Mouse (Mus musculus) ovary, postnatal 36 days (tissue): ENCODE results near the gene Asb4.

Experiments used
- DNase-seq: peaks from one replicate; pipeline ENCODE4 v3.0.0; 2022; ENCODE audit warnings: low spot score, mixed read lengths

Gene Asb4

DNA sequence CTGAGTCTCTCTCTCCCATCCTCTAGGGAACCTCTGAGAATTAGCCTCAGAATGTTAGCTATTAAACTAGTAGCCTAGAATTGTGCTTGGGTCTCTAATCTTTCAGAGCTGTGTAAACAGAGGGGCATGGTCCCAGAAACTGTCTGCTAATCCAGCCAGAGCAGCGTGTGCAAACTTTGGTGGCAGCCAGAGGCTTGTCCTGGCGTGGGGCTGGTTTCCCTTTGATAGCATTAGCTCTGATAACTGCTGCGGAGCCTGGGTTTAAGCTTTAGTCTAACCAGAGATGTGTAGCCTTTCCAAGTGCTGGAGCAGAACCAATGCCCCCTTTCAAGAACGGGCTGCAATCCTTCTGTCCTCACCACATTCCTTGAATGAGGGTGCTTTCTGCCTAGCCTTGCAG, 11.8 kb downstream of the Asb4 start:
- DNase-seq, result no peak

DNA sequence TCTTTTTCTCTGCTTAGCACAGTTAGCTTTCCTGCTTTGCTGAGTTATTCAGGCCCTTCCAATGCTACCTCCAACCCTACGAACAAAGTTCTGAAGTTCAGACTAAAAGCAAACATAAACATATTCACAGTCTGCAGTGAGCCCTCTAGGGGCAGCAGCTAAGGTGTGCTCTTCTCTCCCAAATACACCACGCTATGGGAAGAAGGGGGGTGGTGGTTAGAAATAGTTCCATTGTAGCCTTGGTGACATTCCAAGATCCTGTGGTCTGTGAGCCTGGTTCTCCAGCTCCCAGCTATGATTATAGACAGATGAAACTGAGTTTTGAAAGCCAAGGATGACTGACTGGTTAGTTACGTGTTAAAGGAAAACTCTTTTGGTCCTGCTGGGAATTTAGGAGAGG, 13.6 kb downstream of the Asb4 start:
- no peak for DNase-seq

DNA sequence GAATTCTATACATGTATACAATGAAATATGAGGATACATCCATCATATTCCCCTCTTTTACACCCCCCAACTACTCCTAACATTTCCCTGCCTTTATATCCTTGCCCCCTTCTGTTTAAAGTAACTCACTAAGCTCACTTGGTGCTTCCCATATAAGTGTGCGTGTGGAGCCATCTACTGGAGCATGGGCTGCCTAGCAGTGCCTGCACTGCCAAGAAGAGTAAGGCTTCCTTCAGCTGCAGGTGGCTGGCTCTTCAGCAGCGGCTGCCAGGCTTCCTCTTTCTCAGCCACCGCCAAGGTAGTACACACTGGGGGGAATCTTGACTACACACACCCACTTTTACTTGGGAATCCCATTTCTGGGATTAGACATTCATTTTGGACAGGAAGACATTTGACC, 18.2 kb downstream of the Asb4 start:
- peak; percentile 61 for DNase-seq

DNA sequence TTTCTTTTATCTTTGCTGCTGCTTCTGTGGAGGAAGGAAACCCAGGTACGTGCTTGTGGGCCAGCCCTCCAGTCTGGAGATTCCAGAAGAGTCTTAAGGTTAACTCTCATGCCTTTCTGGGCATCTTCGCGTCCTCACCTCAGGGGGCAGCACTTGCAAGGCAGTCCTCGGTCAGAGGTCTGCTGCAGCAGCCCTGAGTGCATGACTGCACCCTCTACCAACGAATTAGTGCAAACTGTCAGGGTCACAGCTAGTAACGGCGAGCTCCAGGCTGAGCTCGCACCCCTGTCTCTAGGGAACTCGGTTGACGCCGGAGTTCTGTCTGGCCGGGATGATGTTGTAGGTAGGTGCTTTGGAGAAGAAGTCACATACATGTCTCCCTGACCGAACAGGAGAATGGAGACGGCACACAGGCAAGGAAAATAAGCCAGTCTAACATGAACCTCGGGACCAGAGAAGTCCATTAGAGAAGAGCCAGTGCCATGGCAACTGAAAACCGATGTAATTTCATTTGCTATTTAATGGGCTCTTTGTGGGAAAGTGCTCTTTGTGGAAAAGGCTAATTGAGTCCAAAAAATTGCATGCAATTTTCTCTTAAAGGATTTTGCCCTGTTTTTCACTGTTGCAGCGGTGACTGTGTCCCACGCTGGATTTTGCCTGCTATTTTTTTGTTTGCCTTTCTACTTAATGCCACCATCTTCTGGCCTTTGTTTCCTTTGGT, 20.1 kb downstream of the Asb4 start:
- DNase-seq, result no peak

DNA sequence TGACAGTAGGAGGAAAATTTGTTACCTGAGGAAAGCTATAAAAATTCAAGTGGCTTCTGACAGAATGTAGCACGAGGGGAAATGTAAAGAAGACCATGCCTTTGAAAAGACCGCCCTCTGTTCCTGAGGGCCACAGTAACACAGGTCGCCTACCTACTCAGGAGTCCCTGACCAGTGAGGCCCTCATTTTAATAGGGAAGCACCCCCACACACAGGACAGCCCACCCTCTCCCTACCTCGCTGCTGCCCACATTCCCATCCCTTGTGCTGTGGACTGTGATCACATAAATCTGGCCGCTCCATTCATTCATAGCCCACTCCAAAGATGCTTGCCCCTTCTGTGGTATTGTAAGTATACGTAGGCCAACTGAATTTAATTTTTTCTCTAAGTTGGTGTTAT, 20.8 kb downstream of the Asb4 start:
- no peak for DNase-seq

DNA sequence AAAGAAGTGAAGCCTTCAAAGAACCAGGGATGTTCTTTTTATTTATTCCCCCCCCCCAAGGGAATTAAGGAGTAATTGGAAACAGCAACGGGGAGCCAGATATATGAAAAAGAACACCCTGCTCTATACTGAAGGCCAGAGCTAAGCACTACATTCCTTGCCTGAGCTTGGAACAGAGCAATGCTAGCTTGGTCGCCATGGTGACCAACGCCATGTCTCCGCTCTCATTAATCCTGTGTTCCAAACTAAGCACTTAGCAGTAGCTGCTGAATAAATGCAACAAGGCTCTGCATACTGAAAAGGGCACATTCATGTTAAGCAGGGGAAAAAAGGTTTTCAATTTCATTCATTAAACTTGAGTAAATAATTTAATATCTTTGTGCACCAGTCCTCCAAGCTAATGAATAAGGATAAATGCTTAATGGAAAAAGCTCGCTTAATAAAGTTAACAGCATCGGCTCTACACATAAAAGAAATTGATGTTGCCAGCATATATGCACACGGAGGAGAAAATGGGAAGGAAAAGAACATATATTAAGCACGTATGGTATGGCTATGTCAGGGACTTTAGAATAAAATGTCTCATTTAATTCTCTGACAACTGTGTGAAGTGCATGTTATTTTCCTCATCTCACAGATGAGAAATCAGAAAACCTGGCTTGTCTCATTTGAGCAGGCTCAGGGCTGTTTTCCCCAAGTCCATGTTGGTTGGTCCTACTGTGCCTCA, 25.4 kb downstream of the Asb4 start:
- peak; percentile 11 for DNase-seq

DNA sequence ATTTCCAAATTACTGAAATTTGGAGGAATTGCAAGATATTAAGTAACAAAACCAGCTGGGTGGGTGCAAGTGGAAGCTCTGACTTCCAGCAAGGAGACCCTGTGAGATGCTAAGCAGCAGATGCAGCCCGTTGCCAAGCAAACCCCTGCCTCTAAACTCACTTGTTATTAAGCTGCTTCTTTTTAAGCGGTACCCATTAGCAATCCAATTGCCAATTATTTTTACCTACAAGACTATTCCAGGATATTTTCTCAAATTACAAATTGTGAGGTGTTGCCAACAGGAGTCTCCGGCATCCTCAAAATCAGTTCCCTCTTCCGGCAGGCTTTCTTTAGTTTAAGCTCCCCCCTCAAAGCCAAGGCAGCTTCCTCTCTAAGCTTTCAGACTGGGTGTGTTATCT, 26.5 kb downstream of the Asb4 start:
- no peak for DNase-seq

DNA sequence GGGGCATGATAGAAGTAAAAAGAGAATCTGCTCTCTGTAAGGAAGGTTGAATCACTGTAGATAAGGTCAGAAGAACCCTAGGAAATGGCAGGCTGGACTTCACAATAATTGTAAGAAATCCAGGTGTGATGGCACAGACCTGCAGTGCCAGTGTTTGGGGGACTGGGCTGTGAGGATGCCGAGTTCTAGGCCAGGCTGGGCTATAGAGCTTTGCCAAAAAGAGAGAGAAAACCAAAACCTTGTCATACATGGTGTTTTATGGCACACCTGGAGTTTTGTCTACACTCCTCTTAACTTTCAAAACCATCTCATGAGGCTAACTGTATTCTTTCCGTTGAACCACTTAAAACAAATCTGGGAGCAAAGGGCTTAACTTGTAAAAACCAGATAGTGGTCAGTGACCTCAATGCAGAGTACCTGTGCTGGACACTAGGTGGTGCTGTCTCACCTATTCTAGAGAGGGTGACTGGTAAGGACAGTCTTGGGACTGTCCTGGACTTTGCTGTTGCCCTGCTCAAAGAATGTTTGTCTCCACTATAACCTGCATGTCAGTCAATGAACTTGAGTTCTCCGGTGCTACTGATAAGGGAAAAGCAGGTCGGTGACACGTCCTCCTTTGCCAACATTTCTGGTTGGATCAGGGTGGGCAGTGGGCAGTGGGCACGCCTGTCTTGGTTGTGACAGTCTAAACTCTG, 27.7 kb downstream of the Asb4 start:
- DNase-seq, result peak; percentile 66

DNA sequence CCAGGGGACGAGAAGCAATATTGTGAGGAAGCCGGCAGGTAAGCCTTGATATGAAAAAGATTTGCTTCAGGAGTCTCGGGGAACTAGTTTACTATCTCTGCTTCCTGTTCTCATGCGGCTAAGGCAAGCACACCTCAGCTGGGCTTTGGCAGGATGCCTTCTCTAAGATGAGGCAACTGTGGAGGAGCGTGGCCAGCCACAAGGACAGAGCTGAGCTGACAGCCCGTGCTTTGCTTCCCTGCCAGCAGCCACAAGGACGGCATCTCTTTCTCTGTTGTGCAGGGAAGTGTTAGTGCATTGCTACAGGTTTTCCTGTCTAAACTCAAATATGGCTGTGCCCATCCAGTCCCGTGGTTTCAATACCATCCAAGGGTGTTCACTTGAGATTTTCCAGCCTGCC, 30.1 kb downstream of the Asb4 start:
- peak; percentile 63 for DNase-seq

DNA sequence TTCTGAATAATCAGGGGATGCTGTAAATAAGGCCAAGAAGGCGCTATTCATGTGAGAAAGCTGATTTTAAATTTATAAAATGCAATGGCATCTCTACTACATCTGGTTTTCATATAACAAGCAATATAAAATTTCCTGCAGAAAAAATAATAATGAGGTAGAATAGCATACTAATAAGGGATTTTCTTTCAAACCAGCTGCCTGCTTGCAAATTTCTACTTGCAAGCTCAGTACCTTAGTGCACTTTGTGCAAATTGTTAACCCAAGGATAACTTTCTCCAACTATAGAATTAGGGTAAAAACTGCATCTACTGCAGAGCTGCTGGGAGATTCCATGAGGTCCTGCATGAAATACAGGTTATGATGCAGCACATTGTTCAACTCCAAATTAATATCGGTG, 38.3 kb downstream of the Asb4 start:
- DNase-seq, result no peak

DNA sequence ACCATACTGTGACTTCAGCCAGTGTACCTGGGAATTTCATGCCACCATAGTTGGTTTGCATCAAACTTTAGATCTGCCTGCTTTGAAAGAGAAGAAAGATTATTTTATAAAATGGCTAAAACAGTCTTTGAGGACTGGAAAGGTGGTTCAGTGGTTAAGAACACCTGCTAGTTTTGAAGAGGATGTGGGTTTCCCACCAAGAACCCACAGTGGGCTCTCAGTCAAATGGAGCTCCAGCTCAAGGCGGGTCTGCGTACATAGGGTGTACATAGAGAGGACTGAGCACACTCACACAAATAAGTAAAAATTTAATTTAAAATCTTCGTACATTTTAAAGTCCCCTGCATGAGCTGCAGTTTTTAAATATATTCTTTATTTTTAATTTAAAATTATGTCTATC, 39.2 kb downstream of the Asb4 start:
- no peak for DNase-seq

DNA sequence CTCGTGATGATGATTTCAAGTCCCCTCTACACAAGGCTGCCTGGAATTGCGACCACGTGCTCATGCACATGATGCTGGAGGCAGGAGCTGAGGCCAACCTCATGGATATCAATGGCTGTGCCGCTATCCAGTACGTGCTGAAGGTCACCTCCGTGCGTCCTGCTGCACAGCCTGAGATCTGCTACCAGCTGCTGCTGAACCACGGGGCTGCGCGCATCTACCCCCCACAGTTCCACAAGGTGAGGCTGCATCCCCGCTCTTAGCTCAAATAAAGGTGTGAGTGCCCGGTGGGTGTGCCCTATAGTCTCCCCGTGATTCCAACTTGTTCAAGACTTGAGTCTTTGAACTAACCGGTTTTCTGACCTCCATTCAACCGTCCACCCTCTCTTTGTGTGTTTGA, 40.4 kb downstream of the Asb4 start:
- DNase-seq, result no peak

DNA sequence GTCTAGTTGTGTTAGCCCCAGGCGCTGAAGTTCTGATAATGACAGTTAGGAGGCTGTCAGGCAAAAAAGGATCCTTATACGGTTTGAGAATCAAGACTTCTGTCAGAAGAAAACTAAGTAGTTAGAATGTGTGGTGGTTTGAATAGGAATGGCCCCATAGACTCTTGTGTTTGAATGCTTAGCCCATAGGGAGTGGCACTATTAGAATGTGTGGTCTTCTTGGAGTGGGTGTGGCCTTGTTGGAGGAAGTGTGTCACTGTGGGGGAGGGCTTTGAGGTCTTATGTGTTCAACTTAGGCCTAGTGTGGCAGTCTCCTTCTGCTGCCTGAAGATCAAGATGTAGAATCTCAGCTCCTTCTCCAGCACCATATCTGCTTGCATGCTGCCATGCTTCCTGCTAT, 43.8 kb downstream of the Asb4 start:
- no peak for DNase-seq

DNA sequence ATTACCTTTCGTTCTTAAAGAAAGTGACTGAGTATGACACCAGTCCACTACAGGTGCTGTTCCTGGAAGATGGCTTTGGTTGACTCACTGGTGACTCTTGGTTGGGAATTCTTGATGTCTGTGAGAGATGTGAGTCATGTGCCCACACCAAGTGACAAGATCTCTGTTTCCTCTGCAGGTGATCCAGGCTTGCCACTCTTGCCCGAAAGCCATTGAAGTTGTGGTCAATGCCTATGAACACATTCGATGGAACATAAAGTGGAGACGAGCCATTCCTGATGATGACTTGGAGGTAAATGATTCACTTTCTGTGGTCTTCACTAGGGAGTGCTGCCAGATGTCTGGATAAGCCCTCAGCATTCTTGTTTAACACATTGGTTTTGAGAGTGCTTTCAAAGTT, 46.4 kb downstream of the Asb4 start:
- no peak for DNase-seq

DNA sequence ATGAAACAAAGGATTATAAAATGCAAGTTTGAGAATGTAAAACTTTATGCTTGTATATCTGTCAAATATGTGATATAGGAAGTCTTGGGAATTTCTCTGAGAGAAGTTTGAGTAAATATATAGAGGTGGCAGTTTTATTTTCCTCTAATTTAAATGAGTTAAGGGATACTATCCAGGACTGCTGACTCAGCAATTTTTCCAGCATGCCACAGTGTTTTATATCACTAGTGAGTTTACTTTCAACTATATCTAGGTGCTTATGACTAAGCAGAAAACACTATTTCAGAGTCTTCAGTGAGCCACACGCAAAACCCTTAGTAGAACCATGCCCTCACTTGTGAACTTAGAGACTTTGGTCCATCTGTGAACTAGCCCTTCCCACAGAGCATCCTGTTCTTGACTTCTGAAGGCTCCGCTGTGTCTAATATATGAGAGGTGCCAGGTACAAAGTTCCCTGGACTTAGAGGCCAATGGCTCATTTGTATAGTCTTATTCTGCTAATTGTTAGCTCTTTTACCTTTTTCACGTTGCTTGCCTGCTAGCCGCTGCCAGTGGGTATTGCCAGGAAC, 46.9 kb downstream of the Asb4 start:
- no peak for DNase-seq

DNA sequence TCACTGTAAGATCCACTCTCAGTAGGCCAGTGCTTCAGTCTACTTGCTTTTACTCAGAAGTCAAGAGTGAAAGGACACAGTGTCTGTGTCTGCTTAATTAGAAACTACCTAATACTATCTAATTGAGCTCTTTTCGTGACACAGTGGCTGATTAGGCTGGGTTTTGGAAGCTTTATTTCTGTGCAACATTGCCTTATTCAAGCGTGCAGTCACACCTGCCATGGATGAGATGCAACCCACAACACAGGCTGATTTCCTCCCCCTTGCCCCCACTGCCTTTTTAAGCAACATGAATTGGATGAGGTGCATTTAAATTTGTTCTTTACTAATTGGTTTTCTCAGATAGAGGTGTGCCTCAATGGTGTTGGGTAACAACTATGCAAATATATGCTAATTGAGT, 50.7 kb downstream of the Asb4 start:
- no peak for DNase-seq

DNA sequence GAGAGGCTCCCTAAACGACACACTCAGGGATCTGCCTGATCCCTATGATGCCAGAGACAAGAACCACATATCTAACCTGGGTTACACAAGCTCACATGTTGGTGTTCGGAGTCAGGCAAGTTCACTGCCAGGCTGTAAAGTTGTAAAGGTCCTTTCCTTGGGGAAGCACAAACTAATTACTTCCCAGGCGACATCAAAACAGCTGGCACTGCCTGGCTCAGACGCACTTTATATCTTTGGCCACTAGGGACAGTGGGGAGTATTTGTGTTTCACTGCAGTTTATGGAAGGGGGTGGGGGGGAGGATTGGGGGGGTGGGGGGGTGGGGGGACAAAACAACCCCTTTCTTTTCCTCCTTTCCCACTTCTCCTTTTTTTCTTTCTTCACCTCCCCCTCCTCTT, 54.6 kb downstream of the Asb4 start:
- DNase-seq, result no peak

DNA sequence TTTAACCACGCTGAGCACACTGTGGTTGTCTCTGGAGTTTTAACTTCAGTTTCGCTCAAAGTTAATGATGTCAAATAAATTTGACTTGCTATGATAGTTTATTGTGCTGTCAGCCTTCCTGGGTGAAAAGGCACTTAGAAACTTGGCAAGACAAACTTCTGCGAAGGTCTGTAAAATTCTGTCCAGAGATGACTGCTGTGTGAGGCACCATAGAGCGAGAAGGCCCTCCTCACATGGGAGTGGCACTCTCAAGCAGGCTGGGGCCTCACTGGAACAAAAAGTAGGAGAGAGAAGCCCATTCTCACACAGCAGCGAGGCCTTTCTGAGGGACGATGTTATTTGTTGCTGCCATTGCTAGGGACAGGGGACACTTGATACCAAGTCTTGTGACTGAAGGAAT, 58.0 kb downstream of the Asb4 start:
- no peak for DNase-seq

DNA sequence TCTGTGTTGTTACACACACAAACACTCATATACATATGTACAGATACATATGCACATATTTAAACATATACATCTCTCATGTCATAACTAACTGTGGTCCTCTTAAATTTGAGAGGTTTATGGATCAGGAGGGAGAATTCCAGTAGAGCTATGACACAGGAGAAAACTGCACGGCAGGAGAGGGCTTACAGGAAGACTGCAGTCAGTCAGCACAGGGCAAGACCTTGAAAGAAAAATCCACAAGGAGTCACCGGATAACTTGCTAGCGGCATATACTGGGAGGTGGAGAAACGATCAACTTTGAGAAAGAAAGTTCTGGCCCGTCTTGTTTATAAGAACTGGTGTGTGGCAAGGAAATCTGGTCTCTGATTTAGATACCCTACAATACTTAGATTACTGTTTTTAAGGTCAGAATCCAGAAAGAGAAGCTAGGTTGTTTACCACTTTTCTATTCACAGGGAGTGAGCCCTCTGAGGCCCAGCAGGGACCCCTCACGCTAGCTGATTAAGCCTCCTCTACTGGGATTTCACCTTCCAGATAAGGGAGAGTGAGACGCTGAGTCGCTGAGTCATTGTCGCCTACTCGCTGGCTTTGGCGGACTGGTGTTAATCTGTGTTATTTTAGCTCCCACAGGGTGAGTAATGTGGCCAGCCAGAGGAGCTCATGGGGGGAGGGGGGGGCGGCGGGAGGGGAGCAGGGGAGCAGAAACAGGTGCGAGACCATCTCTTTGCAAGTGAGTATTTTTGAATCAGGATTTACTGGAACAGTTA, 59.3 kb downstream of the Asb4 start:
- peak; percentile 37 for DNase-seq

DNA sequence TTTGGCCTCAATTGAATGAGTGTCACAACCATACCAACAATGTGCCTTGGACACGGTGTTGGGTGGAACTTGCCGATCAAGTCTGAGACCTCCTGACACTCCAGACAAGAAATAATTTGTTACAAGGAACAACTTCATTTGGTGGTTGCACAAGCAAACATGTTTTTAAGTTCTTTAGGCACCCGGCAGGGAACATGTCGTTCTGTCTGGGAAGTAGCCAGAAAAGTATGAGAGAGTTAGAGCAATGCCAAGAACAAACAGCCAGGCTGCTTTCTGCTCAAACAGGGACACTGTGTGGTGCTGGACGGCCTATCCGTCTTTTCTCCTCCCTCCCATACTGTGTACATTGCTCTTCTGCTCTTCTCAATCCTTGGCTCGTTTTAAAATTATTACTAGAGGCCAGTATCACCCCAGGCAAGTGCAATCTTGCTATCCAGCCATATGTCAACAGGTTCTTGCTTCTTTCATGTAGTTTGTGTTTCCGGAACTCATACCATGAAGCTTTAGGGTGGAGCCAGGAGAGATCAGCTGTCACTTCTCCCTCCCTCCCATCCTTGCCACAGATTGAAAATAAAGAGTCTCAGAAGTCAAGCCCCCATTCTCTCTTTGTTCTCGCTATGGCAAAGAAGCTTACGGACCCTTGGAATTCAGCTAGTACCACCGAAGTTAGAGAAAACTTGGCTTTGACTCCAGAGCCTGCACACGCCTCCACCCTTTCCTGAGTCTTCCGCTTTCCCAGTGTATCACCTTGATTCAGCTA, 60.1 kb downstream of the Asb4 start:
- no peak for DNase-seq

DNA sequence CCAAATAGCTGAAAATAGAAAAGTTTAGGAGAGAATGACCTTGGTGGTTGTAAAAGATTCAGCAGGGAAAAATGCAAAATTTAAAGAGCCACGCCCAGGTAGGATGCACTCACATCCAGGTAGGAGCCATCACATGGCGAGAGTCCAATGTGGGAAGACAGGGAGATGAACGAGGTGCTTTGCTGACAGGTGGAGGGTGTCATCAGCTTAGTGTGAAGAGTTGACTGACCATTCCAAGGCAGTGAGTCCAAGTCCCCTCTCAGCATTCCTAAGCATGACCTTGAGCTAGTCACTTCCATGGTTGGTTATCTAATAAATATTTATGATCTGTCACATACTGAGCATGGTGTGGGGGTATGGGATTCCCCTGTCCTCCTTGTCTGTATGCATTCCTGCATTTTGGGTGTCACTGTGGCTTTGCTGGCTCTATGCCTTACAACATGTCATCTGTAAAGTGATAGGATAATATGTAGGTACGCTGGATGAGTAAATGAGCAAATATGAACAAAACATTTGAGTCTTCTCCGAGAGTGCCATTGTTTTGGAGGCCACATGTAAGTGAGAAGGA, 61.2 kb downstream of the Asb4 start:
- DNase-seq, result no peak
